Mouse (Mus musculus) lung, embryonic 16.5 days (tissue): ENCODE results near the gene Sdad1. TPM values are rescaled to one million over a fixed set of nuclear protein-coding genes. Genes with fewer than 3 reads are reported as not detected.

Experiments
- ATAC-seq: fragments of 200-750 bp; cut with Nextera tagmentation; 2 replicates; pipeline ENCODE4 v1.8.0; 2017; ENCODE audit warnings: low read depth, mild to moderate bottlenecking, moderate library complexity
- H3K27ac ChIP-seq: fragments of 300-500 bp; sonication (generic); 2 replicates; pipeline ENCODE4 v1.5.1; 2014; ENCODE audit warnings: mild to moderate bottlenecking, control low read depth, low read length
- H3K27me3 ChIP-seq: fragments of 300-500 bp; sonication (generic); 2 replicates; pipeline ENCODE4 v1.6.1; 2014; ENCODE audit warnings: low read depth, low read length, mixed read lengths; ENCODE audit not compliant: control insufficient read depth, insufficient read depth
- H3K36me3 ChIP-seq: fragments of 300-500 bp; sonication (generic); 2 replicates; pipeline ENCODE4 v1.6.1; 2014; ENCODE audit warnings: low read length; ENCODE audit not compliant: control insufficient read depth, insufficient read depth
- H3K4me1 ChIP-seq: fragments of 300-500 bp; sonication (generic); replicated peaks from 2 replicates; pipeline ENCODE4 v1.6.1; 2014; ENCODE audit warnings: low read length, mixed read lengths; ENCODE audit not compliant: control insufficient read depth, insufficient read depth
- H3K4me2 ChIP-seq: fragments of 300-500 bp; sonication (generic); 2 replicates; pipeline ENCODE4 v1.6.1; 2014; ENCODE audit warnings: low read depth, low read length, control low read depth
- H3K4me3 ChIP-seq: fragments of 300-500 bp; sonication (generic); 2 replicates; pipeline ENCODE4 v1.5.1; 2014; ENCODE audit warnings: mild to moderate bottlenecking, low read length, control low read depth
- H3K9ac ChIP-seq: fragments of 300-500 bp; sonication (generic); 2 replicates; pipeline ENCODE4 v1.6.1; 2014; ENCODE audit warnings: low read length, control low read depth
- H3K9me3 ChIP-seq: fragments of 300-500 bp; sonication (generic); 2 replicates; pipeline ENCODE4 v1.6.1; 2016; ENCODE audit warnings: low read length; ENCODE audit not compliant: control insufficient read depth
- WGBS: fragments of 180-500 bp; shearing (Covaris S2); extraction: QIAGEN DNeasy Blood & Tissue Kit; methylation state at CpG from one replicate; pipeline ENCODE4 v1.1.7; 2014; 5-methylcytosine and 5-hydroxymethylcytosine counted together
- polyA plus RNA-seq: library from polyadenylated mRNA; unstranded; fragments of >200 nt; fragmentation: Nextera tagmentation; extraction: Ambion mirVana; gene quantifications from 2 replicates; pipeline ENCODE4 v1.2.1, GENCODE M21; 2015

Sdad1 gene
- polyA plus RNA-seq, 1 experiment from 2014 or later, result 30.8 TPM

DNA sequence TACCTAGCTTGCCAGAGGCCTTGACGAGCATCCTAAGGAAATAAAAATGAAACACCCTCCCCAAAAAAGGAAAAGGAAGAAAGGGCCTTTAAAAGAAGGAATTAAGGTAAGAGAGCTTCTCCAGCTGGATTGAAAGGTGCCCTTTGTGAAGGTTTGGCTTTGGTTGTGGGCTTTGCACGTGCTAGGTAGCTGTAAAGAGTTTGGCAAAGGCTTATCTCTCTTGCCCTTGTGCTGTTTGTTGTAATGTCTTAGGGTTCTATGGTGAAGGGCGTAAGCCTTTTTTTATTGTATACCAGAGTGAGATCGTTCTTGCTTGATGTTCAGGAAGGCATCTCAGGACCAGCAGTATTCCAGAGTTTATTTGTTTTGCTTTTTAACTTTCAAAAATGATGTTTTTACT, 30.3 kb upstream of the Sdad1 start:
- WGBS, result 57% methylated on average over 4 of the region's 4 CpGs
- H3K27me3 ChIP-seq, result no peaks in the 10 kb centered on the region
- ATAC-seq, result no peak

DNA sequence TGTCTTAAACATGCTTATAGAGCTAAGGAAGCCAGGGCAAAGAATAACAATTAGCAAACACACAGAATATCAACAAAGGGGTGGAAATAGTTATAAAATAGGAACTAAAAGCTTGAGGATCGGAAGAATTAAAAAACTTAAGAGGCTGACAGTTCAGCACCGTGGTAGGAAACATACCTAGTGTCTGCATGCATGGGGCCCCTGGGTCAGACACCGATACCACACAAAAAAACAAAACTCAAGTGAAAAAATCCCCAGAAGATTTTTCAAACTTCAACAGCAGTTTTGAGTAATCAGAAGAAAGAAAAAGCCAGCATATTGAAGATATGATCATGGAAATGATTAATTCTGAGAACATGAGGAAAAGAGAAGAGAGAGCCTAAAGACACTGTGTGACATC, 26.5 kb upstream of the Sdad1 start:
- no peak overlapping the region for H3K9ac ChIP-seq
- no peak overlapping the region for H3K27ac ChIP-seq
- no peaks in the 10 kb centered on the region for H3K36me3 ChIP-seq
- no peak overlapping the region for H3K4me2 ChIP-seq
- H3K4me1 ChIP-seq, result 0 out of 2 replicates have a peak, but pooled peaks cover 2% of the 10 kb centered on the region
- no peak overlapping the region for H3K4me3 ChIP-seq
- 72% methylated on average over 3 of the region's 3 CpGs for WGBS
- ATAC-seq, result no peak
- no peaks in the 10 kb centered on the region for H3K27me3 ChIP-seq
- H3K9me3 ChIP-seq, result no peaks in the 10 kb centered on the region

More for the DNA sequence above, 30.3 kb upstream of the Sdad1 start:
- Histone ChIP-seq H3K4me2 (no peak overlapping the region), H3K4me3 (no peak overlapping the region), H3K4me1 (no peaks in the 10 kb centered on the region), H3K9ac (no peak overlapping the region), H3K27ac (no peak overlapping the region), H3K36me3 (no peaks in the 10 kb centered on the region), H3K9me3 (no peaks in the 10 kb centered on the region)

DNA sequence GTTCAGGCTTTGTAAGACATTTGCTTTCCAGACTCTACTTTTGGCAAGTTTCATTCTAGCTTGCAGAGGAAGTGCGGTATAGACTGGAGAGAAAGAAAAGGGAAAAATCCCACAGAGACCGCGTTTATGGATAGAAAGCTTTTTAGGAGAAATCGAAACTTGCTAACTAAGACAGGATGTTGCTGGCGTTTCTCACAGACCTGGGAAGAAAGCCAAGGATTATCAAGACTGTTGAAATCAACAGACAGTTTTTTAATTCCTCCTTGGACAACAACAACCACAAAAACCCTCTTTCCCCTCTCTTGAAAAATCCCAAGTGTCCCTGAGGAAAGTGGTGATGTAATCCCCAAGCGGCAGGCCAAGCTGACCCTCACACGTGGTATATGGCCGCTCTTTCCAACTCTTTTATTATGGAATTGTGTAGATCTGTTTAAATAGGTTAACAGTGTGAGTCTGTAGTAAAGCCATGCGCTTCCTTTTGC, 22.1 kb upstream of the Sdad1 start:
- H3K9me3 ChIP-seq, result no peaks in the 10 kb centered on the region
- H3K4me3 ChIP-seq, result peak overlapping the region; percentile 7
- H3K9ac ChIP-seq, result peak overlapping the region; percentile 36
- no peaks in the 10 kb centered on the region for H3K27me3 ChIP-seq
- H3K4me2 ChIP-seq, result peak overlapping the region; percentile 50
- H3K4me1 ChIP-seq, result 0 out of 2 replicates have a peak, but pooled peaks cover 2% of the 10 kb centered on the region
- 37% methylated on average over 9 of the region's 9 CpGs for WGBS
- H3K27ac ChIP-seq, result peak overlapping the region; percentile 77
- peak; percentile 91 for ATAC-seq
- no peaks in the 10 kb centered on the region for H3K36me3 ChIP-seq

DNA sequence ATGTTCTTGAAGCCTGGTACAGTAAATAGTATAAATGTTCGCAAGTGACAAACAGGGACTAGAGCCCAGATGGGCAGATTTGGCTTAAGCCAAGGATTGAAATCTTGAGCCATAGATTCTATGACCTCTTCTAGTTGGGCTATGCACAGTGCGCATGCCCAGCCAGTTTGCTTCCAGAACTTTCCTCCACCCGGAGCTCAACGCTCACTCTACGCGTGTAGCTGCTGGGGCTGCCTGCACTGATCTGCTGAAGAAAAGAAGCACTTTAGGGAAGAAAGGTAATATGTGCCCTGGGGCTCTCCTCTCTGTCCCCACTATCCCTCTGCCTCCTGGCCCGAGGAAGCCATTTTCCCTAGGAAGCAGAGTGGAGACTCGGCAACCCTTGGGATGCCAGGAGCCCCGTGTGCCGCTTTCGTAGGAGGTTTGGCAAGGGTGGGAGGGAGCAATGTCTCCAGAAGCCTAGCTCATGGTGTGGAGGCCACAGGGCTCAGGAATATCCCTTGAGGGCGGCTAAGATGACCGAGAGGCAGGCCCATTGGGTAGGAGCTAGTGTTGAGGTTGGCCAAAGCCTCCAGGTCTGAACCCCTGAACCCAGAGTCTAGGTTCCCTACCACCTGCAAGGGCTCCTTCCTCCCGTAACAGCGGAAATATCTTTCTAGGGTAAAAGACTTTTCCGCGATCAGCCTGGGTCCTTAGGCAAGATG, 21.5 kb upstream of the Sdad1 start, which contains the start of gene Art3:
Gene Art3, plus strand, starts transcription at position 193 of the 704 bp plus-strand sequence.
- Histone ChIP-seq H3K36me3 (no peaks in the 10 kb centered on the region), H3K9me3 (no peaks in the 10 kb centered on the region), H3K4me1 (0 out of 2 replicates have a peak, but pooled peaks cover 2% of the 10 kb centered on the region), H3K4me2 (peak within 1 kb of the TSS; percentile 50), H3K9ac (peak within 1 kb of the TSS; percentile 36), H3K27me3 (no peaks in the 10 kb centered on the region), H3K27ac (peak within 1 kb of the TSS; percentile 77), H3K4me3 (peak within 1 kb of the TSS; percentile 7)
- 85% methylated on average over 17 of the region's 17 CpGs for WGBS
- ATAC-seq, result peak; percentile 34; the same call in 1 of the 2 replicates

DNA sequence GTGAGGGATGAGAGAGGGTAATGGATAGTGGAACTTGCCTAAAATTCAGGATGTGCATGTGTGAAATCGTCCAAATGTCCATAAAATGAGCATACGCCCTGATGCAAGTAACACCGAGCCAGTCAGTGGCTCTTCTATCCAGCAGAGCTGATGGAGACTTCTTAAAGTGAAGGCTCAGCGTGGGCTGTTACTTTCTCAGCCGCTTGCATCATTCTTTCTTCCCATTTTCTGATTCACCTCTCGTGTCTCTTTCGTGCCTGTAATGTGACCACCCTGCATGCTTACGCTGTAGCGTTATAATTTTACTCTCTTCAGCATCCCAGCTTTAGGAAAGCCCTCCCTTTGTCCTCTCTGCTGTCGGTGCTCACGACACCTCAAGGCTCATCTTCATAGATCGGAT, 20.8 kb upstream of the Sdad1 start:
- H3K4me1 ChIP-seq, result 0 out of 2 replicates have a peak, but pooled peaks cover 2% of the 10 kb centered on the region
- H3K4me3 ChIP-seq, result no peak overlapping the region
- H3K9me3 ChIP-seq, result no peaks in the 10 kb centered on the region
- H3K27me3 ChIP-seq, result no peaks in the 10 kb centered on the region
- no peak for ATAC-seq
- no peaks in the 10 kb centered on the region for H3K36me3 ChIP-seq
- WGBS, result 83% methylated on average over 12 of the region's 12 CpGs
- H3K9ac ChIP-seq, result no peak overlapping the region
- no peak overlapping the region for H3K4me2 ChIP-seq
- H3K27ac ChIP-seq, result no peak overlapping the region

DNA sequence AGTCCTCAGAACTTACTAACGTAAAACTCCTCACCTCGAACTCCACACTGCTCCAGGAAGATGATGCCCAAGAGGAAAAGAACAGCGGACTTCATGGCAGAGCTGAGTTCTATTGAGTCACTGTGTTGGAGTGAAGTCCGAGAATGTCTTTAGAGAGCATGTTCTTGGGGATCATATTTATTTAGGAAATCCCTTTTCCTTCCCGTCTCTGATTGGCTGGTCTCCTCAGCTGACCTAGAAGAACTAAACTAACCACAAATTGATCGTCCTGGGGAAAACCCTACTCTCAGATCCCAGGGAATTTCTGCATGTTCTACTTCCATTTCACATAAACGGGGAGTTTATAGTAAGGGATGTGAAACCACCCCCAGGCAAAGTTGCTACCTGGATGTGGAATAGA, 17.6 kb upstream of the Sdad1 start, which contains the start of gene Cxcl9:
Gene Cxcl9, minus strand, starts transcription at position 151 of the 400 bp plus-strand sequence.
- H3K27me3 ChIP-seq, result no peaks in the 10 kb centered on the region
- ATAC-seq, result no peak
- no peak within 1 kb of the TSS for H3K27ac ChIP-seq

DNA sequence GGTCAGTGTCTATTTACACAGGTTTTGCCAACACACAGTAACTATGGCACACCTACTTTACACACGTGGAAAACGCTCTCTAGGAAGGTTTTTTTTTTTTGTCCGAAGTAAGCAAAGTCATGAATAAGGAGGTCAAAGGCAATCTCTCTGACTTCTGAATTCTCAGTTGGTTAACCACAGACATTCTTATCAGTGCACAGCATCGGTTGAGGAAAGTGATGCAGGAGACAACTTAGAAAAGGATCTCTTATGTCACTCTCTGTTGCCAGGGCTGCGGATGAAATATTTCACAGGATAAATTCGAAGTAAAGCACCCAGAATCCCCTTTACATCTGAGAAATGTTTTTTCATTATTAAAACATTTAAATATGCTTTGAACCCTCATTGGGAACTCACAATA, 17.1 kb upstream of the Sdad1 start:
- H3K9ac ChIP-seq, result no peak overlapping the region
- H3K4me3 ChIP-seq, result no peak overlapping the region
- peaks cover 9% of the 10 kb centered on the region for H3K4me1 ChIP-seq
- no peak overlapping the region for H3K4me2 ChIP-seq
- H3K9me3 ChIP-seq, result no peaks in the 10 kb centered on the region
- WGBS, result 67% methylated on average over 6 of the region's 6 CpGs
- no peaks in the 10 kb centered on the region for H3K36me3 ChIP-seq
- no peak for ATAC-seq
- no peaks in the 10 kb centered on the region for H3K27me3 ChIP-seq
- H3K27ac ChIP-seq, result no peak overlapping the region

More for the DNA sequence above, 17.6 kb upstream of the Sdad1 start, which contains the start of gene Cxcl9:
- no peak within 1 kb of the TSS for H3K4me2 ChIP-seq
- H3K4me3 ChIP-seq, result no peak within 1 kb of the TSS
- 76% methylated on average over 7 of the region's 7 CpGs for WGBS
- peaks cover 9% of the 10 kb centered on the region for H3K4me1 ChIP-seq
- no peak within 1 kb of the TSS for H3K9ac ChIP-seq
- no peaks in the 10 kb centered on the region for H3K9me3 ChIP-seq
- no peaks in the 10 kb centered on the region for H3K36me3 ChIP-seq

DNA sequence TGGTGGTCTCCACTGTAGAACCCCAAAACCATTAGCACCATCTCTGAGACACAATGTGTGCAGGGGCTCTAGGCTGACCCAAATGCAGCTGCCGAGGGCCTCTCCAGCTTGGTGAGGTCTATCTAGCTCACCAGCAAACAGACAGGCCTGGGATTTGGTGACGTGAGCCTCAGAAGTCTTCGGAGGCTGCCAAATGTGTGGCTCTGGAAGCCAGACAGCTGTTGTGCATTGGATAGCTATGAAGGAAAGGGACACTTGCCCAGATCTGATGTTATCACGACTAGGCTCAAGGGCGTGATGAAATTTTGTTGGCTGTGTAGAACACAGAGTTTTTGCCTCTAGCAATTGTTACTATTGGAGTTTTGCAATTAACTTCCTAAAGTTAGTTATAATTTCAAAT, 13.0 kb upstream of the Sdad1 start:
- 38% methylated on average over 5 of the region's 5 CpGs for WGBS
- peak; percentile 95 for ATAC-seq
- Histone ChIP-seq H3K4me2 (no peak overlapping the region), H3K27me3 (no peaks in the 10 kb centered on the region), H3K27ac (peak overlapping the region; percentile 79), H3K4me3 (no peak overlapping the region), H3K9ac (no peak overlapping the region), H3K36me3 (no peaks in the 10 kb centered on the region), H3K9me3 (no peaks in the 10 kb centered on the region), H3K4me1 (peaks cover 11% of the 10 kb centered on the region)

DNA sequence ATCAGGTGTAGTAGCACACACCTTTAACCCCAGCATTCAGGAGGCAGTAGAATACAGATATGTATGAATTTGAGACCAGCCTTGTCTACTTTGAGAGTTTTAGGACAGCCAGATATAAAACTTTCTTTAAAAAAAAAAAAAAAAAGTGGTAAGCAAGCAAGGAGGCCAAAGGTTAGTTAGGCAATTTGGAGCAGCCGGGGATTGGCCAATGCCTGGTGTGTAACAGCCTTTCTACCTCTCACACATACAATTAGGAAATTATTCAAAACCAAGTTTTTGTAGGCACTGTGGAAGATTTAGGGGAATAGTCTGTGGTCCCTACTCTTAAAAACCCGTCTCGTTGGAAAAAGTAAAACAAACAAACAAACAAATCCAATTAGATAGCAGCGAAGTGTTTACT, 12.3 kb upstream of the Sdad1 start:
- peak overlapping the region; percentile 79 for H3K27ac ChIP-seq
- no peaks in the 10 kb centered on the region for H3K36me3 ChIP-seq
- H3K4me3 ChIP-seq, result no peak overlapping the region
- ATAC-seq, result peak; percentile 29; the same call in 1 of the 2 replicates
- H3K4me2 ChIP-seq, result no peak overlapping the region
- H3K9me3 ChIP-seq, result no peaks in the 10 kb centered on the region
- H3K4me1 ChIP-seq, result peaks cover 11% of the 10 kb centered on the region
- no peak overlapping the region for H3K9ac ChIP-seq
- H3K27me3 ChIP-seq, result no peaks in the 10 kb centered on the region
- 59% methylated on average over 4 of the region's 4 CpGs for WGBS
